Mouse (Mus musculus) forebrain, embryonic 11.5 days (tissue): ENCODE results near the gene Itih4. TPM values are rescaled to one million over a fixed set of nuclear protein-coding genes. Genes with fewer than 3 reads are reported as not detected.

Experiments
- ATAC-seq: fragments of 200-750 bp; cut with Nextera tagmentation; replicated peaks from 2 replicates; pipeline ENCODE4 v1.8.0; 2017; ENCODE audit warnings: moderate TSS enrichment; ENCODE audit not compliant: low FRiP score
- DNase-seq: peaks from one replicate; pipeline ENCODE4 v3.0.0-alpha.2; 2017; ENCODE audit warnings: low spot score
- H3K27ac ChIP-seq: fragments of 300-500 bp; sonication (generic); 2 replicates; pipeline ENCODE4 v1.5.1; 2014; ENCODE audit warnings: low read depth, low read length
- H3K27me3 ChIP-seq: fragments of 300-500 bp; sonication (generic); 2 replicates; pipeline ENCODE4 v1.6.1; 2014; ENCODE audit warnings: mild to moderate bottlenecking, low read length, mixed read lengths; ENCODE audit not compliant: control insufficient read depth, insufficient read depth
- H3K36me3 ChIP-seq: fragments of 300-500 bp; sonication (generic); 2 replicates; pipeline ENCODE4 v1.6.1; 2014; ENCODE audit warnings: mild to moderate bottlenecking, low read length, moderate library complexity, mixed read lengths; ENCODE audit not compliant: control insufficient read depth, insufficient read depth
- H3K4me1 ChIP-seq: fragments of 300-500 bp; sonication (generic); replicated peaks from 2 replicates; pipeline ENCODE4 v1.6.1; 2014; ENCODE audit warnings: low read length, mixed read lengths; ENCODE audit not compliant: control insufficient read depth, insufficient read depth
- H3K4me2 ChIP-seq: fragments of 300-500 bp; sonication (generic); 2 replicates; pipeline ENCODE4 v1.6.1; 2014; ENCODE audit warnings: low read depth, mild to moderate bottlenecking, low read length, moderate library complexity, mixed read lengths; ENCODE audit not compliant: severe bottlenecking
- H3K4me3 ChIP-seq: fragments of 300-500 bp; sonication (generic); 2 replicates; pipeline ENCODE4 v1.5.1; 2014; ENCODE audit warnings: low read depth, low read length
- H3K9ac ChIP-seq: fragments of 300-500 bp; sonication (generic); 2 replicates; pipeline ENCODE4 v1.6.1; 2014; ENCODE audit warnings: low read length
- H3K9me3 ChIP-seq: fragments of 300-500 bp; sonication (generic); 2 replicates; pipeline ENCODE4 v1.6.1; 2016; ENCODE audit warnings: low read length, mixed read lengths; ENCODE audit not compliant: control insufficient read depth
- WGBS: fragments of 180-500 bp; shearing (Covaris S2); extraction: QIAGEN DNeasy Blood & Tissue Kit; methylation state at CpG from one replicate; pipeline ENCODE4 v1.1.7; 2014; 5-methylcytosine and 5-hydroxymethylcytosine counted together
- polyA plus RNA-seq: library from polyadenylated mRNA; unstranded; fragments of >200 nt; fragmentation: Nextera tagmentation; extraction: Ambion mirVana; gene quantifications from 2 replicates; pipeline ENCODE4 v1.2.1, GENCODE M21; 2014

Itih4 gene
- polyA plus RNA-seq, 1 experiment from 2014 or later: not detected

DNA sequence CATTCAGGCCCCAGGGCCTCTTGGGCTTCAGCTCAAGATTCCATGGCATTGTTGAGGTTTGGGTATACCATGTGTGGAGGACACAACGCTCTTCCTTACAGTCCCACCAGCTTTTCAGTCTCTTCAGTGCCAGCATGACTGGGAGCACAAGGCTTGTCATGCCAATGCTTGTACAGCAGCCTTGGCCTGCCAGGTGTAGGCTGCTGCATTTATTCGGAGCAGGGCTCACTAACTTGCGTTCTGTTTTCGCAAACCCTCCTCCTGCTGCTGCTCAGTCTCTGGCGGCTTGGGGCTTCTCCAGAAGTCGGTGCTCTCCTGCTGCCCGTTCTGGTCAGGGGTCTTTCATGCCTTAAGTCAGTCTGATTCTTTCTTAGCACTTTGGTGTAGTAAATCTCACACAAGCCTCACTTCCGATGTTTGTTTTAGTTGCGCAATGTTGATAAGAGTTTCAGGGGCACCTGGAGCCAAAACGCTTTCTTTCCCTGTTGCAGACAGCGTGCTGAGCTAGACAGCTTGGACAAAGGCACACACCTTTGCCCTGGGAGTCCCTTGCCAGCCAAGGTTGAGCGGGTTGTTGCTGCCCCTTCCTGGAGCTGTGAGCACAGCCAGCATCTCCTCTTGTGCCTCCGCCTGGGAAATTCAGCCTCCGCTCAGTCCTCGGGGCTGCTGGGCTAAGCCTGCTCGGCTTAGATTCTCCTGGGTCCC lies 24.7 kb upstream of the Itih4 start:
- H3K36me3 ChIP-seq: no peaks in the 10 kb centered on the region
- no peak overlapping the region for H3K27ac ChIP-seq
- H3K9me3 ChIP-seq: no peaks in the 10 kb centered on the region
- H3K9ac ChIP-seq: no peak overlapping the region
- 83% methylated on average over 16 of the region's 16 CpGs for WGBS
- H3K4me1 ChIP-seq: no peaks in the 10 kb centered on the region
- H3K4me2 ChIP-seq: no peak overlapping the region
- no peak overlapping the region for H3K4me3 ChIP-seq
- H3K27me3 ChIP-seq: no peaks in the 10 kb centered on the region
- ATAC-seq (no peak), DNase-seq (no peak)

DNA sequence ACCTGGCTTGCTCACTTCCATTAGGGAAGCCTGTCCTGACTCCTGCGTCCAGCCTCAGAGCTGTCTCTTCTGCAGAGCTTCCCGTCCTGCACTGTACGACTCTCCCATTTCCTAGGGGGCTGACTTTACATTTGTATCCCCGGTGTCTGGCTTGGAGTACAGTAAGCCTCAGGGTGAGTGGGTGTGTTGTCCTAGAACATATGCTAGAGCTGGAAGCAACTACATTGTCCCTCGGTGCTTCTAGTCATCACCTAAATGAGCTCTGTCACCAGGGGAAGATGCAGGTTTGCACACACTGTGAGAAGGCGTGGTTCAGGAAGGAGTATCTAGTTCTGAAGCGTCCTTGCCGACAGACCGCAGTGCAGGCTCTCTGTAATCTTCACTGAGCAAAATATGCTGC lies 23.9 kb upstream of the Itih4 start:
- Histone ChIP-seq H3K4me3 (no peak overlapping the region), H3K36me3 (no peaks in the 10 kb centered on the region), H3K27ac (no peak overlapping the region), H3K9ac (no peak overlapping the region), H3K9me3 (no peaks in the 10 kb centered on the region), H3K4me1 (no peaks in the 10 kb centered on the region), H3K27me3 (no peaks in the 10 kb centered on the region), H3K4me2 (no peak overlapping the region)
- no peak for DNase-seq
- no peak for ATAC-seq
- 91% methylated on average over 9 of the region's 9 CpGs for WGBS

GRCm38 (mm10) chr14:30865311-30865710 lies 21.0 kb upstream of the Itih4 start:
- Histone ChIP-seq H3K9me3 (no peaks in the 10 kb centered on the region), H3K27ac (no peak overlapping the region), H3K36me3 (no peaks in the 10 kb centered on the region), H3K4me1 (no peaks in the 10 kb centered on the region), H3K4me2 (no peak overlapping the region), H3K9ac (no peak overlapping the region), H3K27me3 (no peaks in the 10 kb centered on the region), H3K4me3 (no peak overlapping the region)
- WGBS: 79% methylated on average over 3 of the region's 3 CpGs
- DNase-seq (peak; percentile 55), ATAC-seq (no peak)

GRCm38 (mm10) chr14:30867042-30867441 lies 19.2 kb upstream of the Itih4 start:
- no peaks in the 10 kb centered on the region for H3K27me3 ChIP-seq
- no peak overlapping the region for H3K4me2 ChIP-seq
- no peak overlapping the region for H3K27ac ChIP-seq
- no peak overlapping the region for H3K9ac ChIP-seq
- H3K36me3 ChIP-seq: no peaks in the 10 kb centered on the region
- H3K4me1 ChIP-seq: no peaks in the 10 kb centered on the region
- DNase-seq: peak; percentile 77
- no peaks in the 10 kb centered on the region for H3K9me3 ChIP-seq
- no peak overlapping the region for H3K4me3 ChIP-seq
- 33% methylated on average over 5 of the region's 5 CpGs for WGBS
- ATAC-seq: no peak

DNA sequence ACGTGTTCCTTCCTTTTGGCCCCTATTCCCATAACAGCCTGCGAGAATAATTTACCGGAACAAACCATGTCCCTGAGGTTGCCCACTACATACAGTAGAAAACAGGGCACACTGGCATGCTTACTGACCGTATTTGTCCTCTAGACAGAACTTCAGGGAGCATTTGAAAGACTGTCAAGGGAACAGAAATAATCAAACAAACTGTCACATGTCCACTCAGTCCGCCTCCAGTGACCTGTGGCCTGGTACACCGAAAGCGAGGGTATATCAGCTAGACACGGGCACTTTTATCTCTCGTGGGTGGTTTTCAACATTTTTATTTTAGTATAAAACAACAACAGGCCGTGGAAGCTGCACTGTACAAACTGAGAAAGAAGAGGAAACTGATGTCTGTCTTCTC lies 17.4 kb upstream of the Itih4 start:
- DNase-seq: no peak
- Histone ChIP-seq H3K9ac (no peak overlapping the region), H3K27ac (no peak overlapping the region), H3K27me3 (no peaks in the 10 kb centered on the region), H3K4me1 (no peaks in the 10 kb centered on the region), H3K4me3 (no peak overlapping the region), H3K36me3 (no peaks in the 10 kb centered on the region), H3K4me2 (no peak overlapping the region), H3K9me3 (no peaks in the 10 kb centered on the region)
- ATAC-seq: no peak
- 93% methylated on average over 10 of the region's 10 CpGs for WGBS

DNA sequence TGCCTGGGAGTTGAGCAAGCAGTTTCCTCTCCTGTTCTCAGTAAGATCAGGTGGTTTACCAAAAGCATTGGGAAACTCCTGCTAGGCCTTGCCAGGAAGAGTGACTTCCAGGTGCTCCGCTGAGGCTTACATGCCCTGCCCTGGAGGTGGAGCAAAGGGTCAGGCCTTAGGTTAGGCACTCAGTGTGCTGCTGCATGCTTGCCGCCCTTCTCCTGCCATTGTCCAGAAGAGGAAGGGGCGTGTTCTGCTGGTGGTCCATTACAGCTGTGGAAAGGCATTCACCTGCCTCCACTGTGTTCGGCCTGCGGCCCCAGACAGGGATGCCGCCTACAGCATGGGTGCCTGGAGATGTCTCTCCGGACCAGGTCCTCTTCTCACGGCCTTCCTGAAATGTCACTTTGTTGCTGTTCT lies 16.9 kb upstream of the Itih4 start:
- no peak for ATAC-seq
- Histone ChIP-seq H3K4me3 (no peak overlapping the region), H3K36me3 (no peaks in the 10 kb centered on the region; the same call in 1 of the 2 replicates), H3K4me1 (no peaks in the 10 kb centered on the region), H3K9ac (no peak overlapping the region), H3K9me3 (no peaks in the 10 kb centered on the region), H3K4me2 (no peak overlapping the region), H3K27me3 (no peaks in the 10 kb centered on the region), H3K27ac (no peak overlapping the region)
- WGBS: 82% methylated on average over 8 of the region's 8 CpGs
- DNase-seq: no peak

DNA sequence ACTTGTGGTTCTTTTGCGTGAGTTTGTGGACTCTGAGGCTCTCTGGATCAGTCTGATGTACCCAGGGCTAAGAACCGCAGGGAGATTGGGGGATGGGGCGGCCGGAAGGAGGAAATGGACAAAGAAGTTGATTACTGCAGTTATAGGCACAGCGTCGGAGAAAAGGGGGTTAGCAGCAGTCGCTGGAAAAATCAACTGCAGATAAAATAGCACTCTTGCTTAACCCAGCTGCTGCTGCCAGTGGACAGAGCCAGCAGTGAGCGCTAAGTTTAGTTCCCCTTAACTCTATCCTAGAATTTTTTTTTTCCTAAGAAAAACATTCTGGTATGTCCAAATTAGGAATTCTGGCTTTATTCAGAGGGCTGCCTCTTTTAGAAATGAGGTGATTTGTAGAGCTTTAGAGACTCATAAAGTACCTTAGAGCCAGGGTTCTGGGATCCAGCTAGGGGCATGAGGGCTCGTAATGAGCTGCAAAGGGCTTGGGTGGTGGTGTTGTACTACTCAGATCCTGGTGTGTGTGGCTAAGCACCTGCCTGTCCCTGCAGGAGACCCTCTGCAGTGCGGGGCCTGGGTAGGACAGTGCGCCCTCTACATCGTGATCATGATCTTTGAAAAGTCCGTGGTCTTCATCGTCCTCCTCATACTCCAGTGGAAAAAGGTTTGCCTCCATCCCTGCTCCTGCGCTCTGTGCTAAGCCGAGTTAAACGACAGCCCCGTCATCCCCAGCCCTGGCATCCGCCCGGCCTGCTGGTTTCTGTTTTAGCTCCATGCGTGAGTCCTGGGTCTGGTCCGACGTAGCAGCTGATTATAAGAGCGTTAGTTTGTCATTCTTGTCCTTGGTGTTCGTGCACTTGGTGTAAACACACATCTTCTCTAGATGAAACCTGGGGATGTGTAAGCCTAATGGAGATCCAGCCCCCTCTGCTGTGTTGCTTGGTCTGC lies 15.8 kb upstream of the Itih4 start:
- Histone ChIP-seq H3K27me3 (no peaks in the 10 kb centered on the region), H3K9ac (no peak overlapping the region), H3K4me1 (no peaks in the 10 kb centered on the region), H3K9me3 (no peaks in the 10 kb centered on the region), H3K4me2 (no peak overlapping the region), H3K27ac (no peak overlapping the region), H3K4me3 (no peak overlapping the region), H3K36me3 (no peaks in the 10 kb centered on the region; the same call in 1 of the 2 replicates)
- DNase-seq: no peak
- no peak for ATAC-seq
- 90% methylated on average over 25 of the region's 25 CpGs for WGBS

DNA sequence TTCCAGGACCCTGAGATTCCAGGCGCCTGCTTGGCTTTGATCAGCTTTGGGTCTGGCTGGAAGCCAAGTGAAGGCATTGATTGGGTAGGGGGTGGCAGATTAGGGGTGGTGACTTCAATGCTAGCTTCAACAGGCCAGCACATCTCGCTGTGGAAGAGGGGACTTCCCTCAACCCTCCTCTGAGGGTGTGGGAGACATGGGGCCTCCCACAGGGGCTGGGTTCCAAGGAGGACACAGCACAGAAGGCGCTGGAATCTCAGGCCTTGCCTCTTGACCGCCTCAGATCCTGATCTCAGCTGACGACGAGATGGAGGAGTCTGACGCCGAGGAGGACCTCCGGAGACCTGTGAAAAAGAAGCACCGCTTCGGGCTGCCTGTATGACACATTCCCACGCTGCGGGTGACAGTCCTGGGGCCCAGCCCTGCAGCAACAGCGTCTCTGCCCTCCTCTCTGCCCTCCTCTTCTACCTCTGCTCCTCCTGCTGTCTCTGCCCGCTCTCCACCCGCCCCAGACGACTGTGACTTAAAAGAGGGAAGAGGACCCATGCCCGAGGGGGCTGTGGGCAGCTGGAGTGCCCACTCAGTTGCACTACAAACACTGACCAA lies 12.1 kb upstream of the Itih4 start:
- Histone ChIP-seq H3K9ac (no peak overlapping the region), H3K4me2 (no peak overlapping the region), H3K36me3 (no peaks in the 10 kb centered on the region; the same call in 1 of the 2 replicates), H3K27me3 (no peaks in the 10 kb centered on the region), H3K4me3 (no peak overlapping the region), H3K27ac (no peak overlapping the region), H3K4me1 (no peaks in the 10 kb centered on the region), H3K9me3 (no peaks in the 10 kb centered on the region)
- ATAC-seq (no peak), DNase-seq (no peak)
- WGBS: 86% methylated on average over 18 of the region's 18 CpGs
